1 mouse cellular context compared by ENCODE assay signal in genomic region chr19:44293769-44294551, GRCm38 (mm10).
TF ChIP-seq lines count a peak whose summit lies in the region.

No protein-coding gene starts in this region.

TF ChIP-seq in CH12.LX, 34 proteins besides CTCF, POLR2A, EP300 and RAD21 (continued from another document):
- TF ChIP-seq TCF12 (IDR thresholded peaks at IDR 0.05; ENCODE audit: low read depth, low read length) (peak; percentile 98), ETS1 (conservative IDR thresholded peaks at IDR 0.05; ENCODE audit: low read depth, low read length) (peak; percentile 22; the same call in 1 of the 2 replicates), ZC3H11A (IDR thresholded peaks at IDR 0.05; ENCODE audit: low read depth, low read length) (no peak), MEF2A (IDR thresholded peaks at IDR 0.05; ENCODE audit: borderline replicate concordance, low read depth, low read length) (peak; percentile 57; the same call in 1 of the 2 replicates), ZKSCAN1 (IDR thresholded peaks at IDR 0.05; ENCODE audit: borderline replicate concordance, low read depth, low read length) (no peak), JUN (IDR thresholded peaks at IDR 0.05; ENCODE audit: insufficient read depth, low read depth, low read length) (no peak), NELFE (IDR thresholded peaks at IDR 0.05; ENCODE audit: low read depth, low read length) (peak; percentile 99), MXI1 (IDR thresholded peaks at IDR 0.05; ENCODE audit: low read depth, low read length) (peak; percentile 42; the same call in 1 of the 2 replicates), BHLHE40 (IDR thresholded peaks at IDR 0.05; ENCODE audit: low read depth, low read length) (peak; percentile 74)
